Comparison of ENCODE assay signal across 9 mouse cellular contexts in genomic region chr10:81518546-81518945, GRCm38 (mm10). TPM values are rescaled to one million over a fixed set of nuclear protein-coding genes. Genes with fewer than 3 reads are reported as not detected.
DNase-seq lines count a peak whose midpoint lies in the region; TF ChIP-seq lines count a peak whose summit lies in the region.
"Had no signal": no experiment of that assay in that cellular context is flagged by ENCODE, and none has a peak within 500 bp of the region (broad histone marks: within the 10 kb centered on the region; RNA-seq: fewer than 3 reads in every experiment).

No protein-coding gene starts in this region.

- H3K27ac ChIP-seq in testis, adult 2 months (ENCODE audit: control insufficient read depth, insufficient read depth, low read depth, low read length) = no peak overlapping the region
- H3K27ac ChIP-seq: heart, embryonic 13.5 days had no signal

- H3K27me3 ChIP-seq in testis, adult 2 months (ENCODE audit: control insufficient read depth, insufficient read depth, low read length) = no peaks in the 10 kb centered on the region

- H3K4me3 ChIP-seq in testis, adult 2 months (ENCODE audit: control insufficient read depth, low read depth, low read length) = no peak overlapping the region
- H3K4me3 ChIP-seq: heart, embryonic 13.5 days had no signal

- H3K36me3 ChIP-seq in testis, adult 2 months (ENCODE audit: control insufficient read depth, insufficient read depth, low read length) = no peaks in the 10 kb centered on the region
- H3K36me3 ChIP-seq: heart, embryonic 13.5 days had no signal

- H3K4me1 ChIP-seq in testis, adult 2 months (ENCODE audit: control insufficient read depth, insufficient read depth, low read length) = peaks cover 8% of the 10 kb centered on the region

- peak; percentile 72 to 74 for DNase-seq in cerebellum, adult 18-20 months
- DNase-seq in cerebellum, adult 11-12 months = no peak
- DNase-seq in testis, postnatal 14 days (ENCODE audit: low spot score) = no peak
- DNase-seq in embryo, embryonic 9.5 days (ENCODE audit: extremely low spot score) = peak; percentile 50
- peak; percentile 43 for DNase-seq in kidney, adult 11 months
- DNase-seq in lung, adult 18-20 months = peak; percentile 61 to 74
- DNase-seq in spleen, adult 18-20 months = peak; percentile 68 to 81

- TF ChIP-seq CTCF in testis, adult 2 months (IDR thresholded peaks at IDR 0.05; ENCODE audit: control insufficient read depth, insufficient read depth, insufficient replicate concordance, low read depth, low read length) = peak; percentile 36; the same call in 1 of the 2 replicates

- TF ChIP-seq POLR2A in testis, adult 2 months (IDR thresholded peaks at IDR 0.05; ENCODE audit: control insufficient read depth, low read depth, low read length) = no peak

RNA-seq across cellular contexts. Expression of gene Gna15, which starts 5.5 kb away (rescaled TPM):
- polyA plus RNA-seq in testis, adult 2 months (2012; rRNA removed) = 1.0 and 1.2 TPM in 2 replicates

RNA-seq across cellular contexts. Expression of gene S1pr4, which starts 18.6 kb away (rescaled TPM):
- 0.04 and 0.13 TPM in 2 replicates for polyA plus RNA-seq in testis, adult 2 months (2012; rRNA removed)

RNA-seq across cellular contexts. Expression of gene Ncln, which starts 22.4 kb away (rescaled TPM):
- polyA plus RNA-seq in testis, adult 2 months (2012; rRNA removed) = 70.4 and 71.3 TPM in 2 replicates

RNA-seq across cellular contexts. Expression of gene Gna11, which starts 26.4 kb away (rescaled TPM):
- polyA plus RNA-seq in testis, adult 2 months (2012; rRNA removed) = 26.3 and 28.9 TPM in 2 replicates

RNA-seq across cellular contexts. Expression of gene Celf5, which starts 36.0 kb away (rescaled TPM):
- 147 and 163 TPM in 2 replicates for polyA plus RNA-seq in testis, adult 2 months (2012; rRNA removed)

Comparison
In these comparisons a context has a peak if more than half of its experiments do, and no peak if none do; other contexts are left out.
1. DNase-seq: peak in cerebellum, adult 18-20 months (2 of 2), embryo, embryonic 9.5 days (single experiment), kidney, adult 11 months (single experiment), lung, adult 18-20 months (2 of 2) and spleen, adult 18-20 months (2 of 2); none in cerebellum, adult 11-12 months (single experiment) and testis, postnatal 14 days (single experiment).